Mouse (Mus musculus) E14TG2a.4 (cell line): Measurements from ENCODE around the gene Vpreb1.

Experiments used
- CTCF ChIP-seq: conservative IDR thresholded peaks from 2 replicates; pipeline ENCODE4 v1.5.1; 2014; ENCODE audit warnings: low read length
- NANOG ChIP-seq: IDR thresholded peaks from 2 replicates; pipeline ENCODE4 v1.6.1; 2014; ENCODE audit warnings: borderline replicate concordance, low read length, mixed read lengths
- POU5F1 ChIP-seq: IDR thresholded peaks from 2 replicates; pipeline ENCODE4 v1.6.1; 2014; ENCODE audit warnings: low read length, borderline replicate concordance

GRCm38 (mm10) chr16:16896382-16897055 is 25.9 kb upstream of the Vpreb1 start, which contains the start of gene Ppm1f:
- peak; percentile 55 for TF ChIP-seq CTCF
- no peak for TF ChIP-seq NANOG
- TF ChIP-seq POU5F1: no peak
